Mouse (Mus musculus) CD4-positive naive resting alpha-beta T cell, adult 76 days (primary cell): Measurements from ENCODE around the gene Stkld1. TPM values are rescaled to one million over a fixed set of nuclear protein-coding genes. Genes with fewer than 3 reads are reported as not detected.

Experiments
- total RNA-seq: library from RNA; stranded (reverse); gene quantifications from one replicate; pipeline ENCODE4 v1.2.4, GENCODE M21; 2023

The Stkld1 gene
- total RNA-seq, result not detected

DNA sequence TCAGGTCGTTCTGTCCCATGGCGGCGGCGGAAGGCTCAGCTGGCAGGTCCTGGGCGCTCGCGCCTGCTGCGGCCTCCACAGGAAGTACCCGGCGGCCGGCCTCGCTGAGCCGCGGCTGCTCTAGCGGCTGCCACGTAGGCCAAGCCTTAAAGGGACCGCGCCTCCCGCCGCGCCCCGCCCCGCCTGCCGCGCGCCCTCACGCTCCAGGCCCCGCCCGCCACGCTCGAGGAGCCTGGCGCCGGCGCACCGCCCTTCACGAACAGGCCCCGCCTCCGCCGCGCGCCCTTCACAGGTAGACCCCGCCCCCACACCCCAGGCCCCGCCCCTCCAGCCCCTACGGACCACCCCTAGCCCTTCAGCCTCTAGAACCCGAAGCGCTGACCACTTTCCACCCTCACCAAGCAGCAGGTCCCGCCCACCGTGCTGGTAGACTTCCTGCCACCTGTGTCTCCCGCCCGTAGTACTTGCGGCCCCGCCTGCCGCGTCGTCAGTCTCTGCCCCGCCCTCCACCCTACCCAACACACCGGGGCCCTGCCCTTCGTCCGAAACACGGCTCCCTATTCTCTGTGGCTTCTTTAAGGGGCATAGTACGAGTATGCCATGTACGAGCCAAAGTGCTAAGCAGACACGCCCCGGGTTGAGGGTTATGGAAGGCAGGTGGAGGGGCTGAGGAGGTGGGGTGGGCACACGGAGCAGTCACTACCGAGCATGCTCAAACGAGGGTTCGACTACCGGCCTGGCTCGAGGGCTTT is at the start of gene Stkld1, which contains the start of gene Surf4:
TSS of gene Stkld1 (plus strand) at position 744 of the 752 bp plus-strand sequence.
TSS of gene Surf4 (minus strand) at position 625 of the 752 bp plus-strand sequence.

GRCm38 (mm10) chr2:26902467-26903220 is 31.2 kb upstream of the Stkld1 start, which contains the start of gene Surf6:
TSS of gene Surf6 (minus strand) at chr2:26902879.

DNA sequence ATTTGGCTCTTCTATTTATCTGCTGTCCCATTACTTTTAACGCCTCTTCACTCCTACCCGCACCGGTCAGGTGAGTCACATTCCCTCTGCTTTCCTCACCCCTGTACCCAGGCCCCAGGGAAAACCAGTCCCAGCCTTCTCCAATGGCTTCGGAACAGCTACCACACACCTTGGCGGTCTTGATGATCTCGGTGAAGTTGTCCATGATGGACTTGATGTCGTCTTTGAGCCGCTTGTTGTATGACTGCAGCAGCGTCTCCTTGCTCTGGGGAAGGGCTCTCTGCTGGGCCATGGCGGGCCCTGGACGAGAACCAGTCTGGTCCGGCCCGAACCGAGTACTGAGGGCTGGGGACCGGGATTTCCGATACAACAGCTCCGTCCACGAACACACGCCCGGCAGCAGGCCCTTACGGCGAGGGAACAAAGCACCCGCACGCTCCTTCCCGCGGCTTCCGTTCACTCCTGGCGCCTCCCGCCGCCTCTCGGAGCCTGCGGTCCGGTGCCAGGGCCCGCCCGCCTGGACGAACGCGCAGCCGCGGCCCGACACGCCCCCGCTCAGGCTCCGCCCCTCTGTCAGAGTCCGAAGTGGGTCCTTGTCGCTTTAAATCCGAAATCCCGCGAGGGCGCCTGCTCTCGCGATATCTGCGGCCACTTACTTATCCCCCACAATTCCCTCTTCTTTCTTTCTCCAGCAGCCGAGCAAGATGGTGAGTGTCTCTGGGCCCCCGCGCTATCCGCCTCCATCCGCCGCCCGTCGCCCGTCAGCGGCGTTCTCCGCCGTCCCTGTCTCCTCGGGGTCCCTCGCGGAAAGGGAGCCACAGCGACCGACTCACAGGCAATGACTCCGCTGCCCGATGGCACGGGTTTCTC is 23.5 kb upstream of the Stkld1 start, which contains the start of the genes Med22 and Rpl7a:
TSS of gene Med22 (minus strand) at position 554 of the 870 bp plus-strand sequence.
TSS of gene Rpl7a (plus strand) at position 641 of the 870 bp plus-strand sequence.

DNA sequence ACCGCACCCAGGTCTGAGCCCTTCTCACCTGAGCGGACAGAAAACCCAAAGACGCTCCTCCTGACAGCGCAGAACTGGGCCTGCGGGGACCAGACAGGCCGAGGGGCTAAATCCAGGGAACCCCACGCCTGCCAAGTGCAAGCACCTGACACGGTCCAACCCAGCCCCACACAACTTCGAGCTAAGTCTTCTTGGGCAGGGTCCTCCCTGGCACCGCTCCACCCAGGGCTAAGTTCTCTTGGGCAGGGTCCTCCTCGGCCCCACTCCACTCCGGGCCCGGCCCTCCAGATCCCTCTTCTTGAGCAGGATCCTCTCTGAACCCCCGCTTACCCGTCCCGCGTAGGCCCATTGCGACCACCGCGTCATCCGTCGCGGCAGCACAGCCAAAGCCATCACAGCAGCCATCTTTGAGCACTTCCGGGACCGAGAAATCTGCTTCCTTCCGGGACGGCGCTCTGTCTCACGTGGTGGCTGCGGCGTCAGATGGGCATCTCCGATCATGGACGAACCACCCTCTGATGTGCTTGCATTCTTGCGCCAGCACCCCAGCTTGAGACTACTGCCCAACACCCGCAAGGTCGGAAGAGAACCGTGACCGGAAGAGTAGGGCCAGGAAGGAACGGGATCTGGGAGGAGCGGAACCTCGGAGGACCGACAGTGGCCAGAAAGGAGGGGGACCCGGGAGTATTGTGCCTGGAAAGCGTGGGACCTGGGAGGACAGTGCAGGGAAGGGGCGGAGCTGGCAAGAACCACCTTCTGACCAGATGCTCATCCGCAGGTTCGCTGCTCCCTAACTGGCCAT is 17.7 kb upstream of the Stkld1 start, which contains the start of the genes Surf2 and Surf1:
TSS of gene Surf2 (plus strand) at position 441 of the 802 bp plus-strand sequence.
TSS of gene Surf1 (minus strand) at position 604 of the 802 bp plus-strand sequence.

DNA sequence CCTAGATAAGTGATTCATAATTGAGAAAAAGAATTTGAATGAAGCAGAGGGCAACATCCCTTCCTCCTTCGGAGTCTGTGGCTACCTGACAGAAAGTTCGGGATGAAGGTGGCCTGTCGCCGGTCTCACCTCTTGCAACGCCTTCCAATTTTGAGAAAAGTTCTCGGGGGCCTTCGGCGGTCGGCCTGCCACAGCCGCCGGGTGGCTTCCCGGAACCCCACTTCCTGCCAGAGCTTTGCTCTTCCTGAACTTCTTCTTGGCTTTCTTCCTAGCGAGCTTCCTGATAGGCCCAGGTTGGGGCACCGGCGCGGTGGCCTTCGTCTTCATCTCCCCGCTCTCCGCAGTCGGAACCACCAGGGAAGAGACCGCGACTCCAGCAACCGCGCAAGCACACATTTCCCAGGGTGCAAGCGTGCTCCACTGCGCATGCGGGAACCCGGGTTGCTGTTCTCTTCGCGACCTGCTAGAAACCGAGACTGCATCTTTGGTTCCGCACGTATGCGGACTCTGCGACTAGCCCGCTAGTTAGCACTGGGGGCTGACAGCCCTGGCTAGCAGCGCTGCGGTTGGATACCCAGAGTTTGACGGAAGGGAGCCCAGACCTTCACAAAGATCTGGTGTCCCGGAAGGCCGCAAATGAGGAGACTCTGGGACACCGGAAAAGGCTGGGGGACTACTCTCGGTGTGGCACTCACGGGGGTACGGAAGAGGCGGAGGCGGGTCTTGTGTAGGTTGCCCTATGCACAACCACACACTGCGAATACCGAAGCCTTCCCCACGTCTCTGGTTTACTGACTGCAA is 30.3 kb downstream of the Stkld1 start, which contains the start of gene Rexo4:
TSS of gene Rexo4 (minus strand) at position 464 of the 801 bp plus-strand sequence.

DNA sequence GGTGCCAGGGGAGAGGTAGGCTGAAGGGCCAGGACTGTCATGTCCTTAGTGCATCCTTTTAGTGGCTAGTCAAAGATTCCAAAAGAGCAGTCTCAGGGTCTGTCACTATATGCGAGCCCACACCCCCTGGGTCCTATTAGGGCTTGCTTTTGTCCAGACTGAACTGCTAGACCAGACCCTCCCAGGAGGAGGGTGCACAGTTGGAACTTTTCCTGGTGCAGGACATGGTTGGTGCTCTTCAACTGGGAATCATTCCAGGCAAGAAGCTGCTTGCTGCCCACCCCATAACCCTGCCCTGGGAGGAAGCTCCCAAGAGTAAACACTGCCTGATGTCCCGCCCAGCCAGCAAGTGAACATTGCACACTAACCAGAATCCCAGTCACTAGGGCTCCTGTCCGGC is 39.3 kb downstream of the Stkld1 start, which contains the start of gene Adamts13:
TSS of gene Adamts13 (plus strand) at position 301 of the 400 bp plus-strand sequence.

Other genes starting within 250 kb of the Stkld1 start
- gene Abo, start 69.1 kb upstream of the Stkld1 start, total RNA-seq, result not detected
- gene Surf6, start 31.2 kb upstream of the Stkld1 start, total RNA-seq, result 62.8 TPM
- 16.6 TPM for gene Med22, start 23.4 kb upstream of the Stkld1 start, total RNA-seq
- 1,114 TPM for gene Rpl7a, start 23.3 kb upstream of the Stkld1 start, total RNA-seq
- gene Surf2, start 17.7 kb upstream of the Stkld1 start, total RNA-seq, result 45.4 TPM
- 67.8 TPM for gene Surf1, start 17.5 kb upstream of the Stkld1 start, total RNA-seq
- gene Surf4, start 119 bp upstream of the Stkld1 start, total RNA-seq, result 85.7 TPM
- gene Rexo4, start 30.3 kb downstream of the Stkld1 start, total RNA-seq, result 56.8 TPM
- not detected for gene Adamts13, start 39.4 kb downstream of the Stkld1 start, total RNA-seq
- gene Cacfd1, start 75.9 kb downstream of the Stkld1 start, total RNA-seq, result 27.6 TPM
- gene Slc2a6, start 94.0 kb downstream of the Stkld1 start, total RNA-seq, result 1.2 TPM
- gene Mymk, start 138.1 kb downstream of the Stkld1 start, total RNA-seq, result not detected
- not detected for gene Adamtsl2, start 145.3 kb downstream of the Stkld1 start, total RNA-seq
- gene Fam163b, start 208.4 kb downstream of the Stkld1 start, total RNA-seq, result not detected
- gene Dbh, start 231.2 kb downstream of the Stkld1 start, total RNA-seq, result not detected